Mouse (Mus musculus): ENCODE measurements around the gene Cfap57. TPM values are rescaled to one million over a fixed set of nuclear protein-coding genes. Genes with fewer than 3 reads are reported as not detected.
"Not testable (repeated sequence)": the region's sequence is repeated elsewhere in the genome, so short reads cannot be mapped to it uniquely, and the experiment has no call there.

Gene Cfap57
- total RNA-seq, 2 experiments from 2014 or later, result not detected

DNA sequence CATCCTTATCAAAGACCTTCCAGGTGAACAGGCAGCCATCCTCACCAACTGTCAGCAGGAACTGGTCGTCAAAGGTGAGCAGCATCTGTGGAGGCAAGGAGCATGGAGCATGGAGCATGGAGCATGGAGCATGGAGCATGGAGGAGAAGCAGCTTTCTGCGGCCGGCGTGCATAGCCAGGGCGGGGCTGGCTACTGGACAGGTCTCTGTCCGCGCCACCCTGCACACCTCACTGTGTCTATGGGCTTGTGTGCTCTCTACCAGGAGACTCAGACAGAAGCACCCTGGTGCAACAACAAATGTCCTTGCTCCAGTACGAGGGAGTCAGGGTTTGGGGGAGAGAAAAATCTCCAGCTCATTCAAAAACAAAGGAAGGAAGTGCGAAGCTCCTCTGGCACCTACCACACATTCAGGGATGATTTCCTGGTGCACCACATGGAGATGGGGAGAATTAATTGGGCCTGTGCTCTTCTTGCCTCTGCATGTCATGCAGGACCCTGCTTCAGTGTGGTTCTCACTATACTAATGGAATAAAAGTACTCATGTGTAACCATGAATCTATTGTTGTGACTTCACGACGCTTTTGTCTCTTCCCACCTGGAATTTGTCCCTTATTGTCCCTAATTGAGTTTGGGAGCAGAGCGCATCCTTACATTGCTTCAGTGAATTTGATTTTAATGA, 31.4 kb downstream of the Cfap57 start:
- intact Hi-C loops (cut with DNase I), result no loop called here
- DNase-seq, result no peak
- no peak for TF ChIP-seq CTCF (IDR thresholded peaks at IDR 0.05)
- H3K4me3 ChIP-seq, result no peak overlapping the region
- H3K27ac ChIP-seq, result no peak overlapping the region

DNA sequence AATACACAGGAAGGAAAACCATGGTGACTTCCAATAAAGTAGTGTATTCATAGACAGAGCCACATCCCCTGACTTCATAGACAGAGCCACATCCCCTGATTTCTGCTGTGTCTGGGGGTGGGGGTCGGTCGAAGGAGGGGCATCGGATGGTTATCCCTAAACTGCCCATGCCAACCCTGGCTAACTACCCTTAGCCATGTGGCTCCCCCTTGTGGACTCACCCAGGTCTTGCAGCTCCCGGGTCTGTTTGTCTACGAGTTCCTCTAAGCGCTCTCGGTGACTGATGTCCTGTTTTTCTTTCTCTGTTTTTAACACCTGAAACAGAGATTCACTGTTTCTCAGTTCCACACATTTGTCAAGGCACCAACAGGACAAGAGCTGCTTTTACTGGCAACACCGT, 37.9 kb downstream of the Cfap57 start:
- no peak for DNase-seq

DNA sequence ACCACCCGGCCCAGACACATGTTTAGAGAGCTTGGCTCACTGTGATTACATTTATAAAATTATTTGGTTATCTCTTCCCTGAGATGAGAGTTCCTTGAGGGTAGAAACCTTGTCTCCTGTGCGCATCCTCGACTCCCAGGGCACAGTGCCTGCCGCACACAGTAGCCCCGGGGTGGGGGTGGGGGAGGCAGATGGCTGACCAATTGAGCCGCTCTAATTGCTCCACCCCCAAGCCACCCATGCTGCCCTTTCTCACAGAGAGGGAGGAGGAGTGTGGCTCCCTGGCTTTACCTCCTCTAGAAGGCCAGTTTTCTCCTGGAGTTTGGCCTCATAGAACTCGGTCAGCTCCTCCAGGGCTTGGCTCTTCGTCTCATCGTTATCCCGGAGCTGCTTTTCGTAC, 39.1 kb downstream of the Cfap57 start:
- TF ChIP-seq CTCF (IDR thresholded peaks at IDR 0.05), result no peak

More for the DNA sequence above, 37.9 kb downstream of the Cfap57 start:
- Histone ChIP-seq H3K27ac (no peak overlapping the region), H3K4me3 (no peak overlapping the region)
- intact Hi-C loops (cut with DNase I), result no loop called here
- TF ChIP-seq CTCF (IDR thresholded peaks at IDR 0.05), result peak; percentile 8; the same call in 1 of the 2 replicates

DNA sequence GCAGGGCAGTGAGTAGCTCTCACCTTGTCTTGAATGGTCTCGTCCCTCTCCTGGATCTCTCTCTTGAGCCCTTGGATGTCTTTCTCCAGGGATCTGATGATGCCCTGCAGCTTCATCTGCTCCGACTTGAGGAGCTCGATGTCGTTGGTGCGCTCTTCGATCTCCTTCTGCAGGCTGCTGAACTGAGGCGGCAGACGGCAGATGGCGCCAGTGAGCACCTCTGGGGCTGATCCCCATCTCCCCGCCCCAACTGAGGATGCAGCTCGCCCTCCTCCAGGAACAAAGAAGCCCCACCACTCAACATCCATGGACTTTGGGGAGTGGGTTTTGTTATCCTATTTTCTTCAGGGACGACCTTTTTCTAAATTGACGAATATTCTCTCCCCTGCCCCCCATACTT, 41.3 kb downstream of the Cfap57 start:
- TF ChIP-seq CTCF (IDR thresholded peaks at IDR 0.05), result peak; percentile 53
- H3K27ac ChIP-seq, result no peak overlapping the region
- intact Hi-C loops (cut with DNase I), result no loop called here
- DNase-seq, result peak; percentile 32
- H3K4me3 ChIP-seq, result no peak overlapping the region

More for the DNA sequence above, 39.1 kb downstream of the Cfap57 start:
- intact Hi-C loops (cut with DNase I), result no loop called here
- no peak for DNase-seq
- Histone ChIP-seq H3K27ac (no peak overlapping the region), H3K4me3 (no peak overlapping the region)

DNA sequence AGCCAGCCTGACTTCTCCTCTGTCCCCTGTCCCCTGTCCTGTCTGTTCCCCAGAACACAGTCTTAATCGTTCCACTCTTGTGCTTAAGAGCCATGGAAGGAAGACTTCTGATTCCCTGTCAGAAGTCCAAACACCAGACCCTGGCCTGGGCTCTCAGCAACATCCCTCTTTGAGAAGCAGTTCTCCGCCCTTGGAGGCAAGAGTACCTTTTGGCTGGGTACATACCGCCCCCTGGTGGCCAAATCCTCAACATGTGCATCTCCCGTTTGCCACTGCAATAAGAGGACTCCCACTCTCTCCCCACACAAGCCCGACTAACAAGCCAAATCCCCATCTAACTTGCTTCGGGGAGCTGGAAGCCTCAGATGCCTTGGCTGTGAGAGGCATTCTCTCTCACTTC, 44.5 kb downstream of the Cfap57 start:
- Histone ChIP-seq H3K4me3 (no peak overlapping the region), H3K27ac (no peak overlapping the region)
- DNase-seq, result peak; percentile 76
- intact Hi-C loops (cut with DNase I), result no loop called here
- TF ChIP-seq CTCF (IDR thresholded peaks at IDR 0.05), result peak; percentile 79

DNA sequence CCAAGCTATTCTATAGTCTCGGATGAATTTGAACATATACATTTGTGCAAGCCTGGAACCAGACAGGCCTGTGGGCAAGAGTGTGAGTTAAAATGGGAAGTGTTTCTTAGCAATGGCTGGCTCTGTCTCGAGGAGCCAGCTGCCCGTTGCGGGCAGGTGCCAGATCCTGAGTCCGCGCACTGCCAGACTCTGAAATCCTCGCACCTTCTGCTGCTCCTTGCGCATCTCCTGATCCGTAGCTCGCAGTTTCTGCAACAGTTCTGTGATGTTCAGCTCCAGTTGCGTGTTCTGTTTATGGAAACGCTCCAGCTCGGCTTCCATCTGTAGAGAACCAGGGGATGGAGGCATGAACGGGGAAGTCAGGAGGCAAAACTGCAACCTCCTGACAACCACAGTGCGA, 49.1 kb downstream of the Cfap57 start:
- Histone ChIP-seq H3K4me3 (no peak overlapping the region), H3K27ac (no peak overlapping the region)
- DNase-seq, result no peak
- intact Hi-C loops (cut with DNase I), result no loop called here
- TF ChIP-seq CTCF (IDR thresholded peaks at IDR 0.05), result no peak

DNA sequence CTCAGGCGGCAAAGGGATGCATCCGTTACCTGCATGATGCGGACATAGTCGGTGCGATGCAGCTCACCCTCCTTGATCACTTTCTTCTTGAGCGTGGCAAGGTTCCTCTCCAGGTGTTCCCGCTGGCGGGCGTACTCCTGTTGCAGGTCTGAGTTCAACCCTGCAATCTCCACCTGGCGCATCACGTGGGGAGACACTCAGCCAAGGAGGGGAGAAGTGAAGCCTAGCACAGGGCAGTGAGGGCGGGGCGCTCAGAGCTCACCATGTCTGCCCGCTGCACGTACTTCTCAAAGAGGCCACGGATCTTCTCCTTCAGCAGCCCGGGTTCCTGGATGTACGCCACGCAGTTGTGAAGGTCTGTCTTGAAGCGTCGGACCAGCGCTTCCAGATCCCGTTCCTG, 51.3 kb downstream of the Cfap57 start:
- Histone ChIP-seq H3K27ac (no peak overlapping the region), H3K4me3 (no peak overlapping the region)
- no peak for DNase-seq
- TF ChIP-seq CTCF (IDR thresholded peaks at IDR 0.05), result no peak
- intact Hi-C loops (cut with DNase I), result loop anchor here (5.0 kb wide), 1 partner anchor 142 kb away; the partner anchor contains the start of gene Elovl1

DNA sequence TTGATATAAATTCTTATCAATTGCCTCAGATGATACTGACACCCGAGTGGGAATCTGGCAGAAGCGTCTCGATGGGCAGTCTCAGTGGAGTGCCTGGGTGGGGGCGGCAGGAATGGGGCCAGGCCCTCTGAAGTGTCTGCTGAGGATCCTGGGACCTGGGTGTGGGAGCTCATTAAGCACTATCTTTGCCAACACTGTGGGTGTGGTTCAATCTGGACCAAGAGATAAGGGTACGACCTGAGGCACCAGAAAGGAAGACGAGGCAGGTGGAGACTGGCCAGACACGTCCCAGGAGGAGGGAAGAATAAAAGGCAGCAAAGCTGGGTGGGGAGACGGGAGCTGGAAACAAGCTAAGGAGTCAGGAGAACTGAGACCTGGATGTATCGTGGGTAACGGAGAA, 51.9 kb downstream of the Cfap57 start:
- intact Hi-C loops (cut with DNase I), result loop anchor here (5.0 kb wide), 1 partner anchor 141 kb away; the partner anchor contains the start of gene Elovl1
- no peak for DNase-seq
- Histone ChIP-seq H3K4me3 (no peak overlapping the region), H3K27ac (no peak overlapping the region)
- no peak for TF ChIP-seq CTCF (IDR thresholded peaks at IDR 0.05)

DNA sequence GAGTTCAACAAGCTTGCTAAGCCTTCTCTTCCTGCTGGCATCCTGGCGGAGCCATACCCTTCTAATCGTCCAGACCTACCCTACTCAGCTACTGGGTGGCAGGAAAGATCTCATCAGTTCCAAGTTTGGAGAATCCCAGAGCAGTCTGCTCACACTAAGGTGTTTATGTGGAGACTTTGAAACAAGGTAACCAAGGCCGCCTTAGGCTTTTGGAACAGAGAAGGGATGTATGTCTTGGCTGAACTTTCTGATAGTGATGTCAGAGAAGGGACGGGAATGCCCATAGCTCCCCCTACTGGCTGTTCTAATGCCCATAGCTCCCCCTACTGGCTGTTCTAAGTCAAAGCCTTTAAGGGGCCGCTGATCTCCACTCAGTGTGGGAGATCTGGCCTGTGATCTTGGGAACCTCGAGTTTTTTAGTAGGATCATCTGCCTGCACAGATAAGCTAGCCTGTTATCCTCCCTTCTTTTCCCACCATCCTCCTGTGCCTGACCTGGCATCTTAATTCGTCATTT, 54.4 kb downstream of the Cfap57 start:
- no peak overlapping the region for H3K27ac ChIP-seq
- H3K4me3 ChIP-seq, result no peak overlapping the region
- intact Hi-C loops (cut with DNase I), result loop anchor here (5.0 kb wide), 1 partner anchor 139 kb away; the partner anchor contains the start of gene Elovl1
- TF ChIP-seq CTCF (IDR thresholded peaks at IDR 0.05), result peak; percentile 100; the same call in 1 of the 2 replicates
- DNase-seq, result peak; percentile 42

DNA sequence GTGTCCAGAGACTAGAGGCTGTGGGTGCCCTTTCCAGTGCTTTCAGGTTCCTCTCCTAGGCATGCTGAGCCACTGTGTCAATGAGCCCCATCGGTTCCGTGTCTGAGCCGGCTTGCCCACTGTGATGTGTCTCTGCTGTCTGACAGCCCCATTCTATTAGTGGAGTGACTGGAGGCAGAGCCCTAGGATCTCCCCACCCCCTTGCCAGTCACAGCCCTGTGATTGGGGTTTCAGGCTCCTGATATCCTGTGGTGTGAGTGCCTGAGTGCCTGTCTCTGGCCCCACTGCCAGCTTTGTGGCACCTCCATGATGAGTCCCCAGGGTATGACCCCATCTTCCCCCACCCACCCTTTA, 55.7 kb downstream of the Cfap57 start:
- DNase-seq, result no peak
- Histone ChIP-seq H3K4me3 (no peak overlapping the region), H3K27ac (no peak overlapping the region)
- intact Hi-C loops (cut with DNase I), result loop anchor here (5.0 kb wide), 1 partner anchor 138 kb away; the partner anchor contains the start of gene Elovl1
- no peak for TF ChIP-seq CTCF (IDR thresholded peaks at IDR 0.05)

DNA sequence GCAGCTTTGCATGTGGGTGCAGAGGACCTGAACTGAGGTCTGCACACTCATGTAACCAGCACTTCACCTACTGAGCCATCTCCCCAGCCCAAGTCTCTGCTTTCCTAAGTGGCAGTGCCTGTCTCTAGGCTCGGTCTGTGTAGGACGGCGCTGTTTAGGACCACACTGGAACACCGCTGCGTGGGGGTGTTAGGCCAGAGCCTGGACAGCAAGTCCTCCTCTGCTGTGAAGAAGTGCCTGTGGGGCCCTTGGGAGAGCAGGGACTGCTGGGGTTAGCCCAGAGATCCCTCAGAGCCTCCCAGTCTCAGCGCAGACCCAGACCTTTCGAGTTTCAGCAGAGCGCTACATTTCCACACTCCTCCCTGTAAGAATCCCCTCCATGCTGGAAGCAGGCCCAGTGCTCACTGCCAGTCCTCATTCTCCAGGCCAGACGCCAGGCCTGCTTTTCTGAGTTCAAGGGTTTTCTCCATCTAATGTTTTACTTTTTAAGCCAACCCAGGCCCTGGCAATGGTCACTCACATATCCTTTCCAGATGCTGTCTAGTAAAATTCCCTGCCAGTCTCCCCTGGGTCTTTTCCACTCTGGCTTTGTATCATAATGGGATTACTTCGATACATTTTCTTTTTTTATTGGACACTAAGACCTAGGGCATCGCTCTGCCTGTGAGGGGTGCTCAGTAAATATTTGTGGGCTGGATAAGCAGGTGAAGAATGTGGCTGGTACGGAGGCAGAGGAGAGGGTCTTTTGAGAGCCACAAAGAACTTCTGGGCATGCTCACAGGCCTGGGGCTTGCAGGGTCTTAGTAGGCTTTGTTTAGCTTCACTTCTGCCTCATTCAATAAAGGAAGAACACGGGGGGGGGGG, 56.3 kb downstream of the Cfap57 start:
- H3K27ac ChIP-seq, result no peak overlapping the region
- peak; percentile 33 for DNase-seq
- H3K4me3 ChIP-seq, result no peak overlapping the region
- no peak for TF ChIP-seq CTCF (IDR thresholded peaks at IDR 0.05)
- intact Hi-C loops (cut with DNase I), result no loop called here

DNA sequence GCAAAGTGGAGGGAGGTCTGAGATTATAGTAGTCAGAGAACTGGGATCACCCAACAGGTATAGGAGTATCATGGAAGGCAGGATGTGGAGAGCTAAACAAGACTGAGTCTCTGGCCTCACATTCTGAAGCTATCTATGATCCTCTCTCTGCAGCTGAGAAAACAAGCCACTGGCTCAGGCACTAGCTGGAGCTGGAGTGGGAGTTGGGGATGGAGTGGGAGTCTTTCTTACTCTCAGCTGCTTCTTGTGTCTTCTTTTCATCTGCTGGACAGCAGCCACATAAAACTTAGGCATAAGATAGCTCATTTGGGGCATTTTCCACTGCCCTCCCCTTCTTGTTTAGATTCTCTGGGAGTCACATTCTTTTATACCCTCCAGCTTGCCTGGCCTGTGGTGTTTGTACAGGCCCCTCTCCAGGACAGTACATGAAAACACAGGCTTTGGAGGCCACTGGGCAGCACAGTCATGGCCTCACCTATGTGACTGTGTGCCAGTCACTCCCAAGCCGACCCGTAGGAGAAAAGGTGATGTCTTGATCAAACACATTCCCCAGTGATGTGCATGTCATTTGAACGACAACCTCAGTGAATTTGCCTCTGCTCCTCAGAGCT, 67.4 kb downstream of the Cfap57 start:
- Histone ChIP-seq H3K4me3 (no peak overlapping the region), H3K27ac (no peak overlapping the region)
- no peak for DNase-seq
- intact Hi-C loops (cut with DNase I), result no loop called here
- no peak for TF ChIP-seq CTCF (IDR thresholded peaks at IDR 0.05)

DNA sequence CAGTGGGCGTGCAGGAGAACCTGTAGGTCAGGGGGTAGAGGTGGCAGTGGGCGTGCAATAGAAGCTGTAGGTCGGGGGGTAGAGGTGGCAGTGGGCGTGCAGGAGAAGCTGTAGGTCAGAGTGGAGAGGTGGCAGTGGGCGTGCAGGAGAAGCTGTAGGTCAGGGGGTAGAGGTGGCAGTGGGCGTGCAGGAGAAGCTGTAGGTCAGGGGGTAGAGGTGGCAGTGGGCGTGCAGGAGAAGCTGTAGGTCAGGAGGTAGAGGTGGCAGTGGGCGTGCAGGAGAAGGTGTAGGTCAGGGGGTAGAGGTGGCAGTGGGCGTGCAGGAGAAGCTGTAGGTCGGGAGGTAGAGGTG, 72.5 kb downstream of the Cfap57 start:
- intact Hi-C loops (cut with DNase I); H3K4me3 ChIP-seq; H3K27ac ChIP-seq: not testable (repeated sequence)
- peak; percentile 46 for DNase-seq

DNA sequence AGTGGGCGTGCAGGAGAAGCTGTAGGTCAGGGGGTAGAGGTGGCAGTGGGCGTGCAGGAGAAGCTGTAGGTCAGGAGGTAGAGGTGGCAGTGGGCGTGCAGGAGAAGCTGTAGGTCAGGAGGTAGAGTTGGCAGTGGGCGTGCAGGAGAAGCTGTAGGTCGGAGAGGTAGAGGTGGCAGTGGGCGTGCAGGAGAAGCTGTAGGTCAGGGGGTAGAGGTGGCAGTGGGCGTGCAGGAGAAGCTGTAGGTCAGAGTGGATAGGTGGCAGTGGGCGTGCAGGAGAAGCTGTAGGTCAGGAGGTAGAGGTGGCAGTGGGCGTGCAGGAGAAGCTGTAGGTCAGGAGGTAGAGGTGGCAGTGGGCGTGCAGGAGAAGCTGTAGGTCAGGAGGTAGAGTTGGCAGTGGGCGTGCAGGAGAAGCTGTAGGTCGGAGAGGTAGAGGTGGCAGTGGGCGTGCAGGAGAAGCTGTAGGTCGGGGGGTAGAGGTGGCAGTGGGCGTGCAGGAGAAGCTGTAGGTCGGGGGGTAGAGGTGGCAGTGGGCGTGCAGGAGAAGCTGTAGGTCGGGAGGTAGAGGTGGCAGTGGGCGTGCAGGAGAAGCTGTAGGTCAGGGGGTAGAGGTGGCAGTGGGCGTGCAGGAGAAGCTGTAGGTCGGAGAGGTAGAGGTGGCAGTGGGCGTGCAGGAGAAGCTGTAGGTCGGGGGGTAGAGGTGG, 73.0 kb downstream of the Cfap57 start:
- H3K27ac ChIP-seq; H3K4me3 ChIP-seq; intact Hi-C loops (cut with DNase I): not testable (repeated sequence)
- DNase-seq, result peak; percentile 72

Measured in gastrocnemius, adult 2 months (tissue).